Mouse (Mus musculus): Measurements from ENCODE around the gene Ntrk3. TPM values are rescaled to one million over a fixed set of nuclear protein-coding genes. Genes with fewer than 3 reads are reported as not detected.

The Ntrk3 gene
- polyA plus RNA-seq, 1 experiment from 2014 or later = 2.2 TPM

DNA sequence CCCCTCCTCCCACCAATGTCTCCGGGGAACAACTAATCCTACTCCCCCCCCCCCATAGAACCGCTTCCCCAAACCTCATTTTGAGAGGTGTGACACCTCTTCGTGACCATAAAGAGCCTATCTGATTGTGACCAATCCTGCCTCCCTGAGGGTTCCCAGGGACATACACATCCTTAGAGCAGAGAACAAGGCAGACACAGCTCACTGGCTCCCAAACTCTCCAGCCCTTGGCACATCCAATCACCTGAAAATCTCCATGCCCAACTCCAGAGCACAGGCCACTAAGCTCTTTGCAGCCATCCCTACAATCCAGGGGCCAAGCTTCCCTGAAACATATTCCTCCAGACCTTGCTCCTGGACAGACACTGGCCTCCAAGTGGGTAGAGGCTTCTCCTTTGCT lies 162.3 kb downstream of the Ntrk3 start:
- 14% methylated on average over 3 of the region's 3 CpGs for WGBS
- no peak overlapping the region for H3K4me2 ChIP-seq (ENCODE audit: low read depth, low read length)
- peaks cover 41% of the 10 kb centered on the region for H3K27me3 ChIP-seq (ENCODE audit: control insufficient read depth, insufficient read depth, low read length)

DNA sequence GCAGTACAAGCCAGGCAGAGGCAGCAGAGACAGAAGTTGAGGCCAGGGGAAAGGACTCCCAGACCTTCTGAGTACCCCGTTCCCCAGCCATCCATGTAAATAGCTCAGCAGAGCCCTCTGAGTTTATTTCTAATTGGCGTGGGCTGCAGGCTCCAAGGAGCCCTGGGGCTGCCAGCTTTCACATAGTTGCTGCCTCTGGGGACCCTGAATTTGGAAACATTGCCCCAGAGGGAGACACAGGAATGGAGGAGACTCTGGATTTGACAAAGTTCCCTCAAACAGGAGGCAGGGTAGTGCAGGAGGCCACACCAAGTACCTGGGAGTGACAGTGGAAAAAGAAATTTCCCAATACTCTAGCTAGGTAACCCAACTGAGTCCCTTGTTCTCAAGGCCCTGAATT lies 166.6 kb downstream of the Ntrk3 start:
- peaks cover 16% of the 10 kb centered on the region for H3K27me3 ChIP-seq (ENCODE audit: control insufficient read depth, insufficient read depth, low read length)

More for the DNA sequence above, 162.3 kb downstream of the Ntrk3 start:
- ATAC-seq (replicated peaks; ENCODE audit: insufficient number of reproducible peaks, low FRiP score, low TSS enrichment, low read depth) = no peak
- no peak overlapping the region for H3K9ac ChIP-seq (replicated peaks; ENCODE audit: low read length)
- H3K4me3 ChIP-seq (ENCODE audit: low read depth, low read length) = no peak overlapping the region
- H3K4me1 ChIP-seq (ENCODE audit: control insufficient read depth, insufficient read depth, low read length) = peaks cover 5% of the 10 kb centered on the region; the same call in 1 of the 2 replicates
- no peaks in the 10 kb centered on the region for H3K9me3 ChIP-seq (replicated peaks; ENCODE audit: control insufficient read depth, low read length)
- no peak for DNase-seq (ENCODE audit: low spot score)
- H3K27ac ChIP-seq (replicated peaks; ENCODE audit: low read depth, low read length) = no peak overlapping the region
- H3K36me3 ChIP-seq (replicated peaks; ENCODE audit: control insufficient read depth, insufficient read depth, low read depth, low read length) = no peaks in the 10 kb centered on the region

GRCm38 (mm10) chr7:78569255-78569618 lies 168.6 kb downstream of the Ntrk3 start:
- WGBS = 3% methylated on average over 5 of the region's 5 CpGs
- Histone ChIP-seq H3K9ac (replicated peaks; ENCODE audit: low read length) (0 out of 2 replicates have a peak overlapping the region, but pooled peaks have one; percentile 14), H3K4me1 (ENCODE audit: control insufficient read depth, insufficient read depth, low read length) (no peaks in the 10 kb centered on the region), H3K4me3 (ENCODE audit: low read depth, low read length) (no peak overlapping the region), H3K4me2 (ENCODE audit: low read depth, low read length) (peak overlapping the region; percentile 26; the same call in 1 of the 2 replicates), H3K27ac (replicated peaks; ENCODE audit: low read depth, low read length) (no peak overlapping the region), H3K9me3 (replicated peaks; ENCODE audit: control insufficient read depth, low read length) (no peaks in the 10 kb centered on the region), H3K27me3 (ENCODE audit: control insufficient read depth, insufficient read depth, low read length) (peaks cover 6% of the 10 kb centered on the region; the same call in 1 of the 2 replicates), H3K36me3 (replicated peaks; ENCODE audit: control insufficient read depth, insufficient read depth, low read depth, low read length) (no peaks in the 10 kb centered on the region)
- ATAC-seq (replicated peaks; ENCODE audit: insufficient number of reproducible peaks, low FRiP score, low TSS enrichment, low read depth) = no peak
- no peak for DNase-seq (ENCODE audit: low spot score)

More for the DNA sequence above, 166.6 kb downstream of the Ntrk3 start:
- Histone ChIP-seq H3K9me3 (replicated peaks; ENCODE audit: control insufficient read depth, low read length) (no peaks in the 10 kb centered on the region), H3K9ac (replicated peaks; ENCODE audit: low read length) (no peak overlapping the region), H3K27ac (replicated peaks; ENCODE audit: low read depth, low read length) (no peak overlapping the region), H3K4me2 (ENCODE audit: low read depth, low read length) (no peak overlapping the region), H3K4me1 (ENCODE audit: control insufficient read depth, insufficient read depth, low read length) (no peaks in the 10 kb centered on the region), H3K36me3 (replicated peaks; ENCODE audit: control insufficient read depth, insufficient read depth, low read depth, low read length) (no peaks in the 10 kb centered on the region), H3K4me3 (ENCODE audit: low read depth, low read length) (no peak overlapping the region)
- 53% methylated on average over 2 of the region's 2 CpGs for WGBS
- no peak for DNase-seq (ENCODE audit: low spot score)
- no peak for ATAC-seq (replicated peaks; ENCODE audit: insufficient number of reproducible peaks, low FRiP score, low TSS enrichment, low read depth)

DNA sequence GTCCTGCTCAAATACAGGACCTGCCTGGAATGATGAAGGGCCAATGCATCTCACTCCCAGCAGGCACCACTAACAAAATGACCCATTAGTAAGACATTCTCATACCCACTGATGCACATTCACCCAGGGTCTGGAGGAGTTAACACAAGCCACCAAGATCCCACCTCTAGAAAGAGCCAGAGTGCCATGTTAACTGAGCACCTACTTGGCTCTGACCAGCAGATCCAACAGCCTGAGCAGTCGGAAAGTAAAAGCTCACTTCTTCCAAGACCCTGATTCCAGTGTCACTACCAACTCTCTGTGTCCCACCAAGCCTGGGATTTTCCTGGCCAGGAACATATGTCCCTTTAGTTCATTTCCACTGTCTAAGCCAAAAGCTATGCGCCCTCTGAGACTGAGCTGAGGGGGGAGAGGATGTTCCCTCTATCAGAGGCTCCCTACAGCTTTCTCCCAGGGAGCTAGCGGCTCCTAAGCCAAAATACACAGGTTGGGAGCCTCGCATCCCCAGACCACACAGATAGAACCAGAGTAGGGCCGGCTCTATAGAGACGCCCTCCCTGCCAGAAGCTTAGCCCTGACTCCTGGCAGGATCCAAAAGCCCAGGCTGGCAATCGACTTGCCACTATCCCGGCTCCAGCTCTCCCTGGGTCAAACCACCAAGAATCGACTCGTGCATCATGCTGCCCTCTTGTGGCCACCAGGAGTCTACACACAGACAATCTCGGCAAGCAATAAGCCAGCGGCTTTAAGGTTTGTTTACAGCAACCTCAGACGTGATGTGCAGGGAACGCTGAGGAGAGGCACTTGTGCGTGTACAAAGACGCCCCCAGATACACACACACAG lies 169.2 kb downstream of the Ntrk3 start:
- Histone ChIP-seq H3K9ac (replicated peaks; ENCODE audit: low read length) (0 out of 2 replicates have a peak overlapping the region, but pooled peaks have one; percentile 14), H3K9me3 (replicated peaks; ENCODE audit: control insufficient read depth, low read length) (no peaks in the 10 kb centered on the region), H3K36me3 (replicated peaks; ENCODE audit: control insufficient read depth, insufficient read depth, low read depth, low read length) (no peaks in the 10 kb centered on the region), H3K27me3 (ENCODE audit: control insufficient read depth, insufficient read depth, low read length) (peaks cover 6% of the 10 kb centered on the region; the same call in 1 of the 2 replicates), H3K4me1 (ENCODE audit: control insufficient read depth, insufficient read depth, low read length) (no peaks in the 10 kb centered on the region), H3K4me3 (ENCODE audit: low read depth, low read length) (no peak overlapping the region), H3K27ac (replicated peaks; ENCODE audit: low read depth, low read length) (no peak overlapping the region), H3K4me2 (ENCODE audit: low read depth, low read length) (peak overlapping the region; percentile 26; the same call in 1 of the 2 replicates)
- peak; percentile 82 for DNase-seq (ENCODE audit: low spot score)
- ATAC-seq (replicated peaks; ENCODE audit: insufficient number of reproducible peaks, low FRiP score, low TSS enrichment, low read depth) = no peak
- WGBS = 16% methylated on average over 16 of the region's 16 CpGs

DNA sequence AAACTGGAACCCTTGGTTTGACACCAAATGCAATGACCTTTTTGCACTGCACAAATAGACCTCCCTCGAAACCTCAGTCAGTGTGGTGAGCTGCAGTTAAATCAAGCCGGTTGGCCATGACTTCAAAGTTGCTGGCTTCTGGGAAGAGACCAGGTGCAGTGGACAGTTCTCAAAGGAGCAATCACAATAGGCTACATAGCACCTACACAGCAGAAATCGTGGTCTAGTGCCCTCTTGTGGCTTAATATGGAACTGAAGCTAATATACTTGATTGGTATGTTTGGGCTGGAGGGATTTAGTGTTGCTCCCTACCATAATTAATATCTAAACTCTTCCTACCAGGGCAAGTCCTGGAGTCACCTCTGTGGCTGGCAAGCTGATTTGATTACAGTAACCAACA lies 171.2 kb downstream of the Ntrk3 start:
- peaks cover 6% of the 10 kb centered on the region; the same call in 1 of the 2 replicates for H3K27me3 ChIP-seq (ENCODE audit: control insufficient read depth, insufficient read depth, low read length)
- 45% methylated on average over 3 of the region's 3 CpGs for WGBS
- no peak overlapping the region for H3K4me3 ChIP-seq (ENCODE audit: low read depth, low read length)
- no peaks in the 10 kb centered on the region for H3K4me1 ChIP-seq (ENCODE audit: control insufficient read depth, insufficient read depth, low read length)
- DNase-seq (ENCODE audit: low spot score) (peak; percentile 44), ATAC-seq (replicated peaks; ENCODE audit: insufficient number of reproducible peaks, low FRiP score, low TSS enrichment, low read depth) (no peak)
- no peak overlapping the region for H3K9ac ChIP-seq (replicated peaks; ENCODE audit: low read length)
- no peaks in the 10 kb centered on the region for H3K36me3 ChIP-seq (replicated peaks; ENCODE audit: control insufficient read depth, insufficient read depth, low read depth, low read length)
- H3K27ac ChIP-seq (replicated peaks; ENCODE audit: low read depth, low read length) = no peak overlapping the region
- H3K4me2 ChIP-seq (ENCODE audit: low read depth, low read length) = no peak overlapping the region
- H3K9me3 ChIP-seq (replicated peaks; ENCODE audit: control insufficient read depth, low read length) = no peaks in the 10 kb centered on the region

- Histone ChIP-seq H3K4me1 (ENCODE audit: control insufficient read depth, insufficient read depth, low read length) (no peaks in the 10 kb centered on the region), H3K27ac (replicated peaks; ENCODE audit: low read depth, low read length) (no peak overlapping the region), H3K4me3 (ENCODE audit: low read depth, low read length) (no peak overlapping the region), H3K36me3 (replicated peaks; ENCODE audit: control insufficient read depth, insufficient read depth, low read depth, low read length) (no peaks in the 10 kb centered on the region), H3K4me2 (ENCODE audit: low read depth, low read length) (no peak overlapping the region), H3K9me3 (replicated peaks; ENCODE audit: control insufficient read depth, low read length) (no peaks in the 10 kb centered on the region), H3K9ac (replicated peaks; ENCODE audit: low read length) (no peak overlapping the region), H3K27me3 (ENCODE audit: control insufficient read depth, insufficient read depth, low read length) (peaks cover 6% of the 10 kb centered on the region; the same call in 1 of the 2 replicates)
- DNase-seq (ENCODE audit: low spot score) (no peak), ATAC-seq (replicated peaks; ENCODE audit: insufficient number of reproducible peaks, low FRiP score, low TSS enrichment, low read depth) (no peak)
- WGBS = 97% methylated on average over 3 of the region's 3 CpGs
These were observed 172.4 kb downstream of the Ntrk3 start for GRCm38 (mm10) chr7:78565386-78565785.

DNA sequence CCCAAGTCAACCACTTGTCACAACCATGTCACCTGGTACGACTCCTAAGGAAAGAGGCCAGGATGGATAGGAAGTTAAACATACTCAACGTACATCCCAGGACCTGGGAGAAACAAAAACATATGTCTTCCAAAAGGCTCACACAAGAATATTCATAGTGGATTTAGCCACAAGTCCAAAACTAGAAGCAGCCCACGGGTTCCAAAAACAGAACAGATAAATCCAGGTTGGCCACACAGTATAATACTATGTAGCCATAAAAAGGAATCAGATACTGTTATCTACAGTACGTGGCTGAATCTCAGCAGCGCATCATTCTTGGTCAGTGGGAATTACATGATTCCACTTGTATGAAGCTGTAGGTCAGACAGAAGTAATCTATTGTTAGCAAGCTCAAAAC lies 179.3 kb downstream of the Ntrk3 start:
- no peak for ATAC-seq (replicated peaks; ENCODE audit: insufficient number of reproducible peaks, low FRiP score, low TSS enrichment, low read depth)
- 89% methylated on average over 5 of the region's 5 CpGs for WGBS

DNA sequence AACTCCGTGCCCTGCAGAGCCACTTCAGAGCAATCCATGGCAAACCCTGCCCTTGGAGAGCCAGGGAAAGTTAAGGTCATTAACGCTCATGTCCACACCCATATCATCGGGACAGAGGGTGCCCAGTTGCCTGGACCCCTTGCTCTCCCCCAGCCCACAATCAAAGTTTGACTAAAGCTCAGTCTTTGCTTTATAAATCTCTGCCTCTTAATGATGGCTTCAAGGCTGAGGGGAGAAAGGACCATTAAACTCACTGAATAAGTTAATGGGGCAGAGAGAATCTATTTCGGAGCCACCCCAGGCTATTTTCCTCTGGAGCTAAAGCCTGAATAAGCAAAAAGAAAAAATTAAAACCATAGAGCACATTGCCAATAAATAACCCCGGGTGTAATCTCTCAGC lies 182.3 kb downstream of the Ntrk3 start:
- WGBS = 89% methylated on average over 5 of the region's 5 CpGs
- Histone ChIP-seq H3K4me2 (ENCODE audit: low read depth, low read length) (no peak overlapping the region), H3K27me3 (ENCODE audit: control insufficient read depth, insufficient read depth, low read length) (no peaks in the 10 kb centered on the region), H3K4me1 (ENCODE audit: control insufficient read depth, insufficient read depth, low read length) (no peaks in the 10 kb centered on the region), H3K4me3 (ENCODE audit: low read depth, low read length) (no peak overlapping the region), H3K27ac (replicated peaks; ENCODE audit: low read depth, low read length) (no peak overlapping the region), H3K36me3 (replicated peaks; ENCODE audit: control insufficient read depth, insufficient read depth, low read depth, low read length) (no peaks in the 10 kb centered on the region), H3K9me3 (replicated peaks; ENCODE audit: control insufficient read depth, low read length) (no peaks in the 10 kb centered on the region), H3K9ac (replicated peaks; ENCODE audit: low read length) (no peak overlapping the region)
- DNase-seq (ENCODE audit: low spot score) (no peak), ATAC-seq (replicated peaks; ENCODE audit: insufficient number of reproducible peaks, low FRiP score, low TSS enrichment, low read depth) (no peak)

More for the DNA sequence above, 179.3 kb downstream of the Ntrk3 start:
- H3K27me3 ChIP-seq (ENCODE audit: control insufficient read depth, insufficient read depth, low read length) = no peaks in the 10 kb centered on the region
- DNase-seq (ENCODE audit: low spot score) = no peak
- no peak overlapping the region for H3K27ac ChIP-seq (replicated peaks; ENCODE audit: low read depth, low read length)
- H3K9me3 ChIP-seq (replicated peaks; ENCODE audit: control insufficient read depth, low read length) = no peaks in the 10 kb centered on the region
- no peak overlapping the region for H3K4me2 ChIP-seq (ENCODE audit: low read depth, low read length)
- H3K4me1 ChIP-seq (ENCODE audit: control insufficient read depth, insufficient read depth, low read length) = no peaks in the 10 kb centered on the region
- H3K36me3 ChIP-seq (replicated peaks; ENCODE audit: control insufficient read depth, insufficient read depth, low read depth, low read length) = no peaks in the 10 kb centered on the region
- no peak overlapping the region for H3K9ac ChIP-seq (replicated peaks; ENCODE audit: low read length)
- H3K4me3 ChIP-seq (ENCODE audit: low read depth, low read length) = no peak overlapping the region

Measured in embryonic facial prominence, embryonic 11.5 days (tissue).